In the genomic region with DNA sequence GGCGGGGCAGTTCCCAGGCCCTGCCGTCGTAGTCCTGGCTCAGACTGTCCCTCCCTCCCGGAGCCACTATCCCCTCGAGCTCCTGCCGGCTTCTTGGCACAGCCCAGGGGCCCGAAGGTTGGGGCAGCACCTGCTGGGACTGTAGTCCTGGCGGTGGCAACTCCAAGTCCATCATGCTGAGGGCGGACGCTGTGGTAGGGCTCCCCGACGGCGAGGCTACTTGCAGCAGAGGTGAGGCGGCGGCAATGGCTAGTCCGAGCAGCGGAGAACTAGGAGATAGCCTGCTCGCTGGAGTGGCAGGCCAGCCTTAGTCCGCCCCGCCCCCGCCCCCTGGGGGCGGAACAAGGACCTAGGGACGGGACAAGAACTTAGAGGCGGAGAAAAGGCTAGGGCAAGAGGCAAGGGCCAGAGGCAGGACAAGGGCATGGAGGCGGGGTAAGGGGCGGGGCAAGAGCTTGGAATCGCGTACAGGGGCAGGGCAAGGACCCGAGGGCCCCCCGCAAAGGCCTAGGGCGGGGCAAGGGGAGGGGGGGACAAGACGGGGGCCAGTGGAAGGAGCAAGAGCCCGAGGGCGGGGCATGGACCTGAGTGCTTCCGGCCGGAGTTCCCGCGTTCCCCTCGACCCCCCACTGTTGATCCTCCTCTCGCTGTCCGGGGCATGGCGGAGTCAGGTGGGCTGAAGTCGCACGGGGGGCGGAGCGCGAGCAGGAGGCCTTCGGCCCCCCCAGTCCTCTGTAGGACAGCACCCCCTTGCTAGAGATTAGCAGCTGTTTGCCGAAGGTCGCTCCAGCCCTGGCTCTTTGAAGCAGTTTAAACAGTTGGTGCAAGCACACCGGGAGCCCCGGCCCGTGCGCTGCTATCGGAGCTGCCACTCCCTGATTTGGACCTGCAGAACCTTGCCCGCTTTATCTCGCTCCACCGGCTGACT, we compare ENCODE assay signal across 8 mouse cellular contexts. TPM values are rescaled to one million over a fixed set of nuclear protein-coding genes. Genes with fewer than 3 reads are reported as not detected.
DNase-seq lines count a peak whose midpoint lies in the region; ATAC-seq lines count a peak whose summit lies in the region.

TSS of gene Nfe2l2 (minus strand) at position 408 of the 928 bp plus-strand sequence.

- ATAC-seq in megakaryocyte progenitor cell, adult 5-6 weeks (replicated peaks; ENCODE audit: poor library complexity): peak; percentile 60

- DNase-seq in adipocyte (ENCODE audit: low spot score): peak; percentile 99
- DNase-seq in embryo, embryonic 10 days (ENCODE audit: low spot score): peak; percentile 95
- DNase-seq in gastrocnemius, postnatal 10 days: peak; percentile 97
- DNase-seq in induced T-regulatory cell, adult 2 months (ENCODE audit: low read depth): peak; percentile 95
- DNase-seq in left cerebral cortex, adult 9 months (ENCODE audit: low spot score in 2 of 2): peak; percentile 73 to 85
- DNase-seq in right cerebral cortex, postnatal 14 days: peak; percentile 76
- peak; percentile 100 for DNase-seq in urinary bladder, postnatal 36 days (ENCODE audit: low spot score in 2 of 2)

RNA-seq across cellular contexts. Expression of gene Nfe2l2, which starts in this region (rescaled TPM):
- total RNA-seq in gastrocnemius, postnatal 10 days (2021): 10 to 100 TPM; 28.4 to 33.3 TPM
- total RNA-seq in megakaryocyte progenitor cell, adult 5-6 weeks (2015): 117 and 119 TPM in 2 replicates
- total RNA-seq in megakaryocyte progenitor cell, adult 5-6 weeks (2017): 59.4 and 69.2 TPM in 2 replicates

Comparison
In these comparisons a context has a peak if more than half of its experiments do, and no peak if none do; other contexts are left out.
1. Peak in every context shown above with its lines: DNase-seq and ATAC-seq.